Mouse (Mus musculus) liver, embryonic 14.5 days (tissue): ENCODE results near the gene Arhgap30. TPM values are rescaled to one million over a fixed set of nuclear protein-coding genes. Genes with fewer than 3 reads are reported as not detected.

Source experiments
- ATAC-seq: fragments of 200-750 bp; cut with Nextera tagmentation; 2 replicates; pipeline ENCODE4 v1.8.0; 2017; ENCODE audit warnings: moderate number of reproducible peaks, mild to moderate bottlenecking, moderate library complexity; ENCODE audit not compliant: insufficient read depth
- DNase-seq, 3 experiments: peaks; one replicate each; pipeline ENCODE4 v3.0.0-alpha.2; 2012 to 2013; ENCODE audit warnings: low read depth in 3 of 3, low spot score in 3 of 3
- H3K27ac ChIP-seq: fragments of 300-500 bp; sonication (generic); 2 replicates; pipeline ENCODE4 v1.5.1; 2014; ENCODE audit warnings: moderate library complexity, mild to moderate bottlenecking, control low read depth, inconsistent platforms
- H3K27me3 ChIP-seq: fragments of 300-500 bp; sonication (generic); 2 replicates; pipeline ENCODE4 v1.6.1; 2014; ENCODE audit warnings: mild to moderate bottlenecking, low read length, moderate library complexity; ENCODE audit not compliant: control insufficient read depth, insufficient read depth
- H3K36me3 ChIP-seq: fragments of 300-500 bp; sonication (generic); replicated peaks from 2 replicates; pipeline ENCODE4 v1.6.1; 2014; ENCODE audit warnings: low read depth; ENCODE audit not compliant: control insufficient read depth, insufficient read depth
- H3K4me1 ChIP-seq, 2 experiments: fragments of 200-500 bp in 1 of 2; fragments of 300-500 bp in 1 of 2; sonication (generic) in 1 of 2; replicated peaks; 2 replicates each; pipeline ENCODE4 v1.6.1; 2012 to 2014; ENCODE audit warnings: antibody characterized with exemption in 1 of 2, inconsistent platforms in 1 of 2, low read length in 1 of 2; ENCODE audit not compliant: control insufficient read depth in 2 of 2, insufficient read depth in 2 of 2
- H3K4me2 ChIP-seq: fragments of 300-500 bp; sonication (generic); 2 replicates; pipeline ENCODE4 v1.6.1; 2014; ENCODE audit warnings: low read depth, mild to moderate bottlenecking, control low read depth, moderate library complexity
- H3K4me3 ChIP-seq, 2 experiments: fragments of 200-500 bp in 1 of 2; fragments of 300-500 bp in 1 of 2; sonication (generic) in 1 of 2; 2 replicates each; pipeline ENCODE4 v1.5.1; 2012 to 2014; ENCODE audit warnings: low read depth in 2 of 2, low read length in 2 of 2, mild to moderate bottlenecking in 2 of 2, control low read depth in 1 of 2, inconsistent platforms in 1 of 2, moderate library complexity in 1 of 2; ENCODE audit not compliant: insufficient read depth in 1 of 2
- H3K9ac ChIP-seq: fragments of 300-500 bp; sonication (generic); replicated peaks from 2 replicates; pipeline ENCODE4 v1.6.1; 2014; ENCODE audit warnings: mild to moderate bottlenecking, control low read depth, moderate library complexity
- H3K9me3 ChIP-seq: fragments of 300-500 bp; sonication (generic); 2 replicates; pipeline ENCODE4 v1.6.1; 2016; ENCODE audit warnings: low read length, mixed read lengths; ENCODE audit not compliant: control insufficient read depth
- CTCF ChIP-seq: IDR thresholded peaks from 2 replicates; pipeline ENCODE4 v1.5.1; 2016; ENCODE audit warnings: antibody characterized with exemption, low read depth, control low read depth
- EP300 ChIP-seq: IDR thresholded peaks from 2 replicates; pipeline ENCODE4 v1.6.1; 2016; ENCODE audit warnings: antibody characterized with exemption, low read depth
- WGBS: fragments of 180-500 bp; shearing (Covaris S2); extraction: QIAGEN DNeasy Blood & Tissue Kit; methylation state at CpG from one replicate; pipeline ENCODE4 v1.1.7; 2014; ENCODE audit not compliant: insufficient replicate concordance; 5-methylcytosine and 5-hydroxymethylcytosine counted together
- polyA plus RNA-seq, 2 experiments: library from polyadenylated mRNA; depleted of rRNA in 1 of 2; stranded (reverse) in 1 of 2; unstranded in 1 of 2; fragments of >200 nt; fragmentation: Nextera tagmentation in 1 of 2; extraction: Ambion mirVana in 1 of 2; gene quantifications; 2 replicates each; pipeline versions ENCODE4 v1.2.1 to v1.2.3; 2012 to 2014

Arhgap30 gene
- polyA plus RNA-seq, 2 experiments = 1.8 to 3.0 TPM

- WGBS = 50% methylated on average over 1 of the region's 1 CpGs
- no peak for ATAC-seq
- no peak overlapping the region for H3K4me3 ChIP-seq
Measured at GRCm38 (mm10) chr1:171435974-171436373, 47.2 kb downstream of the Arhgap30 start.

GRCm38 (mm10) chr1:171437264-171438013 is 48.7 kb downstream of the Arhgap30 start, which contains the start of gene F11r:
Gene F11r (plus strand): TSS chr1:171437535.
- H3K4me3 ChIP-seq = peak within 1 kb of the TSS; percentile 58 to 62
- H3K27ac ChIP-seq = no peak within 1 kb of the TSS
- no peaks in the 10 kb centered on the region for H3K9me3 ChIP-seq
- TF ChIP-seq EP300 = no peak
- TF ChIP-seq CTCF = no peak
- DNase-seq (peak; percentile 41 to 53 (median 45)), ATAC-seq (peak; percentile 79)
- H3K36me3 ChIP-seq = no peaks in the 10 kb centered on the region
- peaks cover 26% of the 10 kb centered on the region for H3K27me3 ChIP-seq
- peak within 1 kb of the TSS; percentile 57 for H3K4me2 ChIP-seq
- peak within 1 kb of the TSS; percentile 55 for H3K9ac ChIP-seq
- 1% methylated on average over 46 of the region's 46 CpGs for WGBS
- H3K4me1 ChIP-seq = peaks cover 0 to 19% of the 10 kb centered on the region in 2 experiments; a peak in 3 of 4 replicates

More at GRCm38 (mm10) chr1:171435974-171436373, 47.2 kb downstream of the Arhgap30 start:
- Histone ChIP-seq H3K27me3 (peaks cover 26% of the 10 kb centered on the region), H3K4me1 (0 out of 4 replicates have a peak, but pooled peaks cover 0 to 8% of the 10 kb centered on the region in 2 experiments), H3K36me3 (no peaks in the 10 kb centered on the region), H3K9ac (no peak overlapping the region), H3K9me3 (no peaks in the 10 kb centered on the region), H3K27ac (no peak overlapping the region), H3K4me2 (no peak overlapping the region)
- DNase-seq = no peak
- TF ChIP-seq CTCF (no peak), EP300 (no peak)

- ATAC-seq = no peak
- Histone ChIP-seq H3K4me3 (peak overlapping the region; percentile 58 to 62), H3K4me2 (peak overlapping the region; percentile 57), H3K27ac (no peak overlapping the region), H3K9ac (peak overlapping the region; percentile 55), H3K36me3 (no peaks in the 10 kb centered on the region), H3K9me3 (no peaks in the 10 kb centered on the region), H3K4me1 (peaks cover 0 to 24% of the 10 kb centered on the region in 2 experiments; a peak in 3 of 4 replicates), H3K27me3 (peaks cover 26% of the 10 kb centered on the region)
- no peak for TF ChIP-seq CTCF
- no peak for TF ChIP-seq EP300
- DNase-seq = no peak
- WGBS = 4% methylated on average over 18 of the region's 18 CpGs
Measured at GRCm38 (mm10) chr1:171438014-171438670, 49.4 kb downstream of the Arhgap30 start.

- Histone ChIP-seq H3K9ac (no peak overlapping the region), H3K4me1 (peaks cover 0 to 24% of the 10 kb centered on the region in 2 experiments; a peak in 3 of 4 replicates)
Measured at GRCm38 (mm10) chr1:171439072-171439471, 50.3 kb downstream of the Arhgap30 start.

More at GRCm38 (mm10) chr1:171439072-171439471, 50.3 kb downstream of the Arhgap30 start:
- DNase-seq (no peak), ATAC-seq (no peak)
- Histone ChIP-seq H3K27me3 (peaks cover 26% of the 10 kb centered on the region), H3K9me3 (no peaks in the 10 kb centered on the region), H3K4me3 (peak overlapping the region; percentile 24 to 58), H3K27ac (no peak overlapping the region), H3K4me2 (peak overlapping the region; percentile 57), H3K36me3 (no peaks in the 10 kb centered on the region)
- TF ChIP-seq EP300 = no peak
- TF ChIP-seq CTCF = no peak
- 12% methylated on average over 8 of the region's 8 CpGs for WGBS
